Mouse (Mus musculus) hindbrain, postnatal 0 days (tissue): ENCODE measurements at regions not wholly inside any gene's neighbourhood (a gene's known extent, or its start where the extent isn't known, plus 50 kb on each side); places are given as distances from the start of the nearest gene placed in this dataset.

Experiments used
- ATAC-seq: fragments of 200-750 bp; cut with Nextera tagmentation; 2 replicates; pipeline ENCODE4 v1.8.0; 2017; ENCODE audit warnings: mild to moderate bottlenecking, moderate TSS enrichment, moderate library complexity
- DNase-seq: peaks from one replicate; pipeline ENCODE4 v3.0.0-alpha.2; 2015; ENCODE audit warnings: low spot score
- H3K27ac ChIP-seq: fragments of 300-500 bp; sonication (generic); 2 replicates; pipeline ENCODE4 v1.5.1; 2014; ENCODE audit warnings: mild to moderate bottlenecking
- H3K27me3 ChIP-seq: fragments of 300-500 bp; sonication (generic); 2 replicates; pipeline ENCODE4 v1.6.1; 2014; ENCODE audit warnings: low read length, mixed read lengths; ENCODE audit not compliant: insufficient read depth
- H3K36me3 ChIP-seq: fragments of 300-500 bp; sonication (generic); 2 replicates; pipeline ENCODE4 v1.6.1; 2014; ENCODE audit warnings: low read length, mixed read lengths; ENCODE audit not compliant: insufficient read depth
- H3K4me1 ChIP-seq: fragments of 300-500 bp; sonication (generic); 2 replicates; pipeline ENCODE4 v1.6.1; 2014; ENCODE audit warnings: antibody characterized with exemption, low read length, mixed read lengths; ENCODE audit not compliant: insufficient read depth
- H3K4me2 ChIP-seq: fragments of 300-500 bp; sonication (generic); 2 replicates; pipeline ENCODE4 v1.6.1; 2014; ENCODE audit warnings: low read depth, mild to moderate bottlenecking, low read length, moderate library complexity, mixed read lengths
- H3K4me3 ChIP-seq: fragments of 300-500 bp; sonication (generic); 2 replicates; pipeline ENCODE4 v1.5.1; 2014; ENCODE audit warnings: low read length
- H3K9ac ChIP-seq: fragments of 300-500 bp; sonication (generic); replicated peaks from 2 replicates; pipeline ENCODE4 v1.6.1; 2014; ENCODE audit warnings: mild to moderate bottlenecking, low read length, moderate library complexity, mixed read lengths
- H3K9me3 ChIP-seq: fragments of 300-500 bp; sonication (generic); 2 replicates; pipeline ENCODE4 v1.6.1; 2016; ENCODE audit warnings: low read length, mixed read lengths
- CTCF ChIP-seq: IDR thresholded peaks from 2 replicates; pipeline ENCODE4 v1.5.1; 2016; ENCODE audit warnings: antibody characterized with exemption, control low read depth, low read depth
- WGBS: fragments of 180-500 bp; shearing (Covaris S2); extraction: QIAGEN DNeasy Blood & Tissue Kit; methylation state at CpG from one replicate; pipeline ENCODE4 v1.1.7; 2014; 5-methylcytosine and 5-hydroxymethylcytosine counted together

GRCm38 (mm10) chr7:71831790-71832525, 474.4 kb downstream of the Mctp2 start:
- H3K9ac ChIP-seq = no peak overlapping the region
- no peak for ATAC-seq
- no peaks in the 10 kb centered on the region for H3K27me3 ChIP-seq
- H3K4me3 ChIP-seq = no peak overlapping the region
- no peak overlapping the region for H3K27ac ChIP-seq
- 92% methylated on average over 3 of the region's 3 CpGs for WGBS
- no peaks in the 10 kb centered on the region for H3K36me3 ChIP-seq
- TF ChIP-seq CTCF = no peak
- H3K9me3 ChIP-seq = no peaks in the 10 kb centered on the region
- no peak overlapping the region for H3K4me2 ChIP-seq
- DNase-seq = no peak
- H3K4me1 ChIP-seq = no peaks in the 10 kb centered on the region

- Histone ChIP-seq H3K36me3 (no peaks in the 10 kb centered on the region), H3K4me3 (no peak overlapping the region), H3K27ac (no peak overlapping the region), H3K27me3 (no peaks in the 10 kb centered on the region), H3K9ac (no peak overlapping the region), H3K4me1 (no peaks in the 10 kb centered on the region), H3K4me2 (no peak overlapping the region), H3K9me3 (no peaks in the 10 kb centered on the region)
- 51% methylated on average over 6 of the region's 6 CpGs for WGBS
- DNase-seq (no peak), ATAC-seq (no peak)
- TF ChIP-seq CTCF = no peak
Measured at GRCm38 (mm10) chr7:71829567-71829966, 476.8 kb downstream of the Mctp2 start.

- no peaks in the 10 kb centered on the region for H3K9me3 ChIP-seq
- no peak overlapping the region for H3K4me3 ChIP-seq
- DNase-seq (no peak), ATAC-seq (no peak)
- no peaks in the 10 kb centered on the region for H3K27me3 ChIP-seq
- no peaks in the 10 kb centered on the region for H3K36me3 ChIP-seq
- TF ChIP-seq CTCF = no peak
- no peak overlapping the region for H3K27ac ChIP-seq
- 65% methylated on average over 11 of the region's 11 CpGs for WGBS
- no peaks in the 10 kb centered on the region for H3K4me1 ChIP-seq
- no peak overlapping the region for H3K4me2 ChIP-seq
- H3K9ac ChIP-seq = no peak overlapping the region
Measured at GRCm38 (mm10) chr7:71816138-71816537, 464.9 kb upstream of the Gm10295 start.

GRCm38 (mm10) chr7:71794201-71794600, 442.9 kb upstream of the Gm10295 start:
- no peaks in the 10 kb centered on the region for H3K36me3 ChIP-seq
- no peak overlapping the region for H3K4me2 ChIP-seq
- WGBS = 20% methylated on average over 7 of the region's 7 CpGs
- H3K9ac ChIP-seq = no peak overlapping the region
- no peak for TF ChIP-seq CTCF
- H3K27ac ChIP-seq = no peak overlapping the region
- no peak overlapping the region for H3K4me3 ChIP-seq
- H3K4me1 ChIP-seq = no peaks in the 10 kb centered on the region
- no peaks in the 10 kb centered on the region for H3K27me3 ChIP-seq
- DNase-seq = no peak
- no peak for ATAC-seq
- no peaks in the 10 kb centered on the region for H3K9me3 ChIP-seq

- DNase-seq = no peak
Measured at GRCm38 (mm10) chr7:71788401-71788800, 437.1 kb upstream of the Gm10295 start.

GRCm38 (mm10) chr7:71782496-71782895, 431.2 kb upstream of the Gm10295 start:
- Histone ChIP-seq H3K4me1 (no peaks in the 10 kb centered on the region), H3K36me3 (no peaks in the 10 kb centered on the region), H3K9me3 (no peaks in the 10 kb centered on the region), H3K9ac (no peak overlapping the region), H3K4me2 (no peak overlapping the region), H3K27ac (no peak overlapping the region), H3K4me3 (no peak overlapping the region), H3K27me3 (no peaks in the 10 kb centered on the region)
- no peak for TF ChIP-seq CTCF
- WGBS = 89% methylated on average over 4 of the region's 4 CpGs
- no peak for DNase-seq
- no peak for ATAC-seq

More at GRCm38 (mm10) chr7:71788401-71788800, 437.1 kb upstream of the Gm10295 start:
- Histone ChIP-seq H3K27me3 (no peaks in the 10 kb centered on the region), H3K9ac (no peak overlapping the region), H3K4me3 (no peak overlapping the region), H3K4me2 (no peak overlapping the region), H3K27ac (no peak overlapping the region), H3K36me3 (no peaks in the 10 kb centered on the region), H3K9me3 (no peaks in the 10 kb centered on the region), H3K4me1 (no peaks in the 10 kb centered on the region)
- ATAC-seq = no peak
- no peak for TF ChIP-seq CTCF

GRCm38 (mm10) chr7:71749886-71750285, 398.6 kb upstream of the Gm10295 start:
- H3K9ac ChIP-seq = no peak overlapping the region
- no peaks in the 10 kb centered on the region for H3K9me3 ChIP-seq
- ATAC-seq (no peak), DNase-seq (no peak)
- H3K27ac ChIP-seq = no peak overlapping the region
- H3K36me3 ChIP-seq = no peaks in the 10 kb centered on the region
- H3K4me2 ChIP-seq = no peak overlapping the region
- H3K4me3 ChIP-seq = no peak overlapping the region
- H3K27me3 ChIP-seq = no peaks in the 10 kb centered on the region
- no peak for TF ChIP-seq CTCF
- WGBS = 75% methylated on average over 5 of the region's 5 CpGs
- H3K4me1 ChIP-seq = no peaks in the 10 kb centered on the region
